Mouse (Mus musculus) T-helper 2 cell (primary cell): Measurements from ENCODE around the gene Fkbp10.

Experiments used
- in situ Hi-C: fragments of 300-600 bp; cut with MboI, MseI; formaldehyde crosslinking; loops from one replicate; pipeline ENCODE4 v1.15.1; 2025; ENCODE audit warnings: high pct_unique_total_duplicates

The Fkbp10 gene

GRCm38 (mm10) chr11:100471352-100472196, 56.1 kb downstream of the Fkbp10 start:
- in situ Hi-C loops = no loop called here

DNA sequence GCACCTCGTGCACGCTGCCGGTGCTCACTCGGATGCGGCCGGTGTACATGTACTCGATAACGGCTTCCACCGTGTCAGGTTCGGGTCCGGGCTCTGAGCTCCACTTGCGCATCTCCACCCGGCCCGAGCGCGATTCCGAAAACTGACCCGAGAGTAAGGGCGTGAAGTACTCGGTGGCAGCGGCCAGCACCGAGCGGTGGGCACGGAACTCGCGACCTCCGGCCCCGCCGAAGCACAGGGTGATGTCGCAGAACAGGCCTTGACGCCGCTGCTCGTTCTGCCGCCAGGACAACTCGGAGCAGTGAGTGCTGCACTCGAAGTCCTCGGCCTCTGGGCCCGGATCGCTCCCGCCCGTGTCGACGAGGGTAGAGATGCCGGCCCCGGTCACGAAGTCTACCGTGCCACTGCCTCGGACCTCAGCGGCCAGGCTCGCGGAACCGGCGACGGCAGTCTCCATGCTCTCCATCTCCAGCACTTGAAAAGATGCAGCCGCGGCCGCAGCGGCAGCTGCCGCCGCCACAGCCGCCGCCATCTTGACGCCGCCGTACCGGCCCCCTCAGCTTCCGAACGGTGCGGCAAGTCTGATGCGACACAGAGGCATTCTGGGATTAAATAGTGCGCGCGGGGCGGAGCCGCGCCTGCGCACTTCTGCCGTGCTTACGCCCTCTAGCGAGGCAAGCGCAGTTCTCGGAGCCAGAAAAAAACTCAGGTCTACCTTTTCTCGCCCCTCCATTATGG, 56.9 kb downstream of the Fkbp10 start, which contains the start of gene Klhl11:
Gene Klhl11, minus strand, starts transcription at position 545 of the 738 bp plus-strand sequence.
- in situ Hi-C loops = no loop called here

DNA sequence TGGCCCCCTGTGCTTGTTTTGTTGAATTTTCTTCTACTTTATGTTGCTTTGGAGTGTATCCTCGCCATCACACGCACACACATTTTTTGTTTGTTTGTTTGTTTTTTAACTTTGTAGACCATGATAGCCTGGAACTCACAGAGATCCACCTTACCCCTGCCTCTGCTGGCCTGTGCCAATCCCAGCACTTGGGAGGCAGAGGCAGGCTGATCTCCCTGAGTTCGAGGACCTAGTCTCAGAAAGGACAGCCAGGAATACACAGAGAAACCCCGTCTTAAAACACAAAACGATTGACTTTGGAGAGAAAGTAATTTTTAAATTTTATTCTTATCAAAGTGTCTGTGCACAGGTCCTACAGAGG, 57.4 kb downstream of the Fkbp10 start:
- in situ Hi-C loops = no loop called here
